Mouse (Mus musculus): Measurements from ENCODE around the gene Gtf2a1l. TPM values are rescaled to one million over a fixed set of nuclear protein-coding genes. Genes with fewer than 3 reads are reported as not detected.

Gene Gtf2a1l
- total RNA-seq, 2 experiments from 2014 or later, result not detected

Other genes with a start within 250 kb of the Gtf2a1l start
- 10 to 100 TPM; 20.7 to 25.4 TPM for gene Foxn2, start 227.9 kb upstream of the Gtf2a1l start, total RNA-seq (2021)
- 10 to 100 TPM; 39.7 to 64.5 TPM for gene Ppp1r21, start 138.5 kb upstream of the Gtf2a1l start, total RNA-seq (2021)
- 10 to 100 TPM; 28.7 to 41.5 TPM for gene Ston1, start 71.0 kb upstream of the Gtf2a1l start, total RNA-seq (2021)
- gene Lhcgr, start 123.3 kb downstream of the Gtf2a1l start, total RNA-seq (2021), result not detected